Mouse (Mus musculus) MEL (cell line): Measurements from ENCODE around the gene Hcn3.

Experiments
- CTCF ChIP-seq, 3 experiments: IDR thresholded peaks in 2 of 3; conservative IDR thresholded peaks in 1 of 3; 2 replicates each; pipeline ENCODE4 v1.5.1; 2011 to 2012; ENCODE audit warnings: low read length in 3 of 3, low read depth in 2 of 3, mild to moderate bottlenecking in 2 of 3, improper control_type of control experiment in 1 of 3, inconsistent platforms in 1 of 3, mixed read lengths in 1 of 3, moderate library complexity in 1 of 3; ENCODE audit not compliant: control insufficient read depth in 1 of 3, insufficient read depth in 1 of 3, poor library complexity in 1 of 3, severe bottlenecking in 1 of 3
- MAX ChIP-seq: IDR thresholded peaks from 2 replicates; pipeline ENCODE4 v1.6.1; 2011; ENCODE audit warnings: low read length, improper control_type of control experiment
- MXI1 ChIP-seq: IDR thresholded peaks from 2 replicates; pipeline ENCODE4 v1.6.1; 2011; ENCODE audit warnings: mild to moderate bottlenecking, low read depth, low read length, improper control_type of control experiment
- POLR2A ChIP-seq, 2 experiments: IDR thresholded peaks; 2 replicates each; pipeline ENCODE4 v1.6.1; 2011 to 2012; ENCODE audit warnings: low read length in 2 of 2, mild to moderate bottlenecking in 2 of 2, control low read depth in 1 of 2, improper control_type of control experiment in 1 of 2, low read depth in 1 of 2, moderate library complexity in 1 of 2; ENCODE audit not compliant: control insufficient read depth in 1 of 2, insufficient read depth in 1 of 2, poor library complexity in 1 of 2
- SMC3 ChIP-seq: IDR thresholded peaks from 2 replicates; pipeline ENCODE4 v1.6.1; 2011; ENCODE audit warnings: low read depth, low read length, improper control_type of control experiment
- TCF12 ChIP-seq: IDR thresholded peaks from 2 replicates; pipeline ENCODE4 v1.6.1; 2014; ENCODE audit warnings: low read depth, mild to moderate bottlenecking, inconsistent platforms, low read length, improper control_type of control experiment, moderate library complexity
- ZKSCAN1 ChIP-seq: IDR thresholded peaks from 2 replicates; pipeline ENCODE4 v1.6.1; 2012; ENCODE audit warnings: low read depth, mild to moderate bottlenecking, inconsistent platforms, low read length, improper control_type of control experiment, moderate library complexity

DNA sequence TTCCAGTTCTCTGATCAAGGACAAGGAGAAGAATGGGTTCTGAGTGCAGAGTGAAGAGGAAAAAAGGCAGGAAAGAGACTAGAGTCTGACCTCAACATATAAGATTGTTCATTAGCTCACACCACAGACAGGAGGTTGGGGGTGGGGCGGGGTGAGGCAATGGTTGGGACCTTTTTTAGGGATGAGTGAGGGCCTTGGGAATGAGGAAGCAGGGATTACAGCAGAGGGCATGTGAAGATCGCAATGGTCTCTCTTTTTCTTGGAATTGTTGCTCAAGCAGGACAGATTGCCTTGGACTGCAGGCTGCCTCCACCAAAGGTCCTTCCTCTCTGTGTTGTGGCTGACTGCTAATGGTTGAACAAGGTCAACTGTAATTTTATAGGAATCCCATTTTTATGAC lies 36.7 kb downstream of the Hcn3 start:
- TF ChIP-seq MXI1: no peak
- TF ChIP-seq ZKSCAN1: no peak
- TF ChIP-seq SMC3: no peak
- no peak for TF ChIP-seq TCF12
- TF ChIP-seq POLR2A (IDR thresholded peaks at IDR 0.05; ENCODE audit: control insufficient read depth in 1 of 2, insufficient read depth in 1 of 2, low read depth in 1 of 2, low read length in 2 of 2, poor library complexity in 1 of 2): no peak
- TF ChIP-seq MAX: no peak
- no peak for TF ChIP-seq CTCF (IDR thresholded peaks at IDR 0.05 in 2 of 3, conservative IDR thresholded peaks at IDR 0.05 in 1 of 3; ENCODE audit: control insufficient read depth in 1 of 3, insufficient read depth in 1 of 3, low read depth in 2 of 3, low read length in 3 of 3, poor library complexity in 1 of 3, severe bottlenecking in 1 of 3)
